Comparison of ENCODE assay signal across 18 mouse cellular contexts in the genomic region with DNA sequence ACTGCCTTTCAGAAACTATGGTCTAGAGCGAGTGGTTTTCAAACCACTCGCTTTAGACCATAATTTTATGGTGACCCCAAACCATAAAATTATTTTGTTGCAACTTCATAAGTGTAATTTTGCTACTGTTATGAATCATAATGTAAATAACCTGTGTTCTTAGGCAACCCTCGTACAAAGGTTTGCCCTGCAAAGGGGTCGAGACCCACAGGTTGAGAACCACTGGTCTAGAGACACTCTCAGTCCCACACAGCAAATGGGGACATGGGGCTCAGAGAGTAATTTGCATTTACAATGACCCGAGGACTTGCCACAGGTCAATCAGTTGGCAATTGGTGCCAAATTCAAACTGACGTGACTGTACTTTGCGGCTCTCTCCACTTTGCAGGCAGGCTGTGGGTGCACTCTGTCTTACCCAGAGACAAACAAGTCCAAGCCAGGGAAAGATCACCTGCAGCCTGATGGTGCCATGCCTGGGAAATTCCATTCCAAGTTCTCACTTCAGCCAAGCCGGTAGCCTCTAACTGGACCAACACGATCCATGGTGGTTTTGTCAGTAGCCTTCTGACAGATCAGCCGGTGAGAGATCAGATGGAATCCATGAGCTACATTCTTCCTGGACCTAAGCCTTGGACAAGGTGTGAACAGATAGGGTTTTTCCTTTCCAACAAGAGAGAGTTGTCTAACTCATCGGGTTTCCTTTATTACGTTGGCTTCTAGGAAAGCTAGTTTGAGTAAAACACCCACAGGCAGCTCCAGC. TPM values are rescaled to one million over a fixed set of nuclear protein-coding genes. Genes with fewer than 3 reads are reported as not detected.
A peak's percentile ranks its signal among the peaks of the same experiment; 100 is the strongest.
DNase-seq lines count a peak whose midpoint lies in the region; ATAC-seq lines count a peak whose summit lies in the region.
"Had no signal": no experiment of that assay in that cellular context is flagged by ENCODE, and none has a peak within 500 bp of the region (broad histone marks: within the 10 kb centered on the region; RNA-seq: fewer than 3 reads in every experiment).

No protein-coding gene starts in this region.

- peak overlapping the region; percentile 67 for H3K4me3 ChIP-seq in erythroblast, embryonic 14.5 days (replicated peaks)
- no peak overlapping the region for H3K4me3 ChIP-seq in hindbrain, embryonic 10.5 days
- H3K4me3 ChIP-seq in hindbrain, embryonic 13.5 days = no peak overlapping the region
- H3K4me3 ChIP-seq in liver, embryonic 16.5 days (ENCODE audit: low read depth, low read length) = peak overlapping the region; percentile 49
- H3K4me3 ChIP-seq: megakaryocyte, embryonic 14.5 days; midbrain, embryonic 15.5 days; neural tube, embryonic 15.5 days had no signal

- H3K36me3 ChIP-seq in erythroblast, embryonic 14.5 days (ENCODE audit: control insufficient read depth) = peaks cover 49% of the 10 kb centered on the region
- no peaks in the 10 kb centered on the region for H3K36me3 ChIP-seq in hindbrain, embryonic 10.5 days
- H3K36me3 ChIP-seq in hindbrain, embryonic 13.5 days = no peaks in the 10 kb centered on the region
- no peaks in the 10 kb centered on the region for H3K36me3 ChIP-seq in liver, embryonic 16.5 days (ENCODE audit: control insufficient read depth, insufficient read depth)
- H3K36me3 ChIP-seq: midbrain, embryonic 15.5 days; neural tube, embryonic 15.5 days had no signal

- H3K4me2 ChIP-seq in hindbrain, embryonic 13.5 days = no peak overlapping the region
- H3K4me2 ChIP-seq in liver, embryonic 16.5 days (ENCODE audit: low read depth, low read length) = peak overlapping the region; percentile 62
- H3K4me2 ChIP-seq: midbrain, embryonic 15.5 days; neural tube, embryonic 15.5 days had no signal

- H3K9me3 ChIP-seq in erythroblast, embryonic 14.5 days (ENCODE audit: control insufficient read depth, low read length) = no peaks in the 10 kb centered on the region
- no peaks in the 10 kb centered on the region for H3K9me3 ChIP-seq in hindbrain, embryonic 10.5 days
- no peaks in the 10 kb centered on the region for H3K9me3 ChIP-seq in hindbrain, embryonic 13.5 days
- H3K9me3 ChIP-seq in liver, embryonic 16.5 days (replicated peaks; ENCODE audit: control insufficient read depth, low read length) = no peaks in the 10 kb centered on the region
- H3K9me3 ChIP-seq: midbrain, embryonic 15.5 days; neural tube, embryonic 15.5 days had no signal

- peaks cover 10% of the 10 kb centered on the region for H3K27me3 ChIP-seq in erythroblast, embryonic 14.5 days (ENCODE audit: control insufficient read depth)
- peaks cover 41% of the 10 kb centered on the region for H3K27me3 ChIP-seq in hindbrain, embryonic 10.5 days (ENCODE audit: insufficient read depth, poor library complexity, severe bottlenecking)
- 0 out of 2 replicates have a peak, but pooled peaks cover 24% of the 10 kb centered on the region for H3K27me3 ChIP-seq in hindbrain, embryonic 13.5 days
- no peaks in the 10 kb centered on the region for H3K27me3 ChIP-seq in liver, embryonic 16.5 days (ENCODE audit: control insufficient read depth, insufficient read depth, low read depth, low read length)
- H3K27me3 ChIP-seq: midbrain, embryonic 15.5 days; neural tube, embryonic 15.5 days had no signal

- WGBS in hindbrain, embryonic 10.5 days = 84% methylated on average over 12 of the region's 12 CpGs
- 86% methylated on average over 12 of the region's 12 CpGs for WGBS in hindbrain, embryonic 13.5 days
- WGBS in liver, embryonic 16.5 days (ENCODE audit: insufficient replicate concordance) = 72% methylated on average over 12 of the region's 12 CpGs

- H3K27ac ChIP-seq in hindbrain, embryonic 10.5 days = peak overlapping the region; percentile 29; the same call in 1 of the 2 replicates
- H3K27ac ChIP-seq in hindbrain, embryonic 13.5 days = no peak overlapping the region
- H3K27ac ChIP-seq in liver, embryonic 16.5 days (ENCODE audit: low read length) = peak overlapping the region; percentile 97
- H3K27ac ChIP-seq: midbrain, embryonic 15.5 days; neural tube, embryonic 15.5 days; stomach, postnatal 0 days had no signal

- no peak for ATAC-seq in erythroblast, adult 5-6 weeks (replicated peaks; ENCODE audit: low FRiP score, poor library complexity, severe bottlenecking)
- no peak for ATAC-seq in hindbrain, embryonic 13.5 days (ENCODE audit: low FRiP score)
- no peak for ATAC-seq in liver, embryonic 16.5 days (ENCODE audit: low read depth)
- ATAC-seq in granulocyte monocyte progenitor cell, adult 5-6 weeks (replicated peaks; ENCODE audit: poor library complexity, severe bottlenecking) = no peak
- ATAC-seq: forebrain, embryonic 16.5 days; midbrain, embryonic 15.5 days had no signal

- H3K9ac ChIP-seq in hindbrain, embryonic 13.5 days = no peak overlapping the region
- H3K9ac ChIP-seq in liver, embryonic 16.5 days (ENCODE audit: low read depth, low read length) = peak overlapping the region; percentile 76
- H3K9ac ChIP-seq: midbrain, embryonic 15.5 days; neural tube, embryonic 15.5 days had no signal

- peaks cover 97% of the 10 kb centered on the region for H3K4me1 ChIP-seq in erythroblast, embryonic 14.5 days (ENCODE audit: control insufficient read depth)
- peaks cover 31% of the 10 kb centered on the region for H3K4me1 ChIP-seq in hindbrain, embryonic 10.5 days (replicated peaks)
- peaks cover 18% of the 10 kb centered on the region for H3K4me1 ChIP-seq in hindbrain, embryonic 13.5 days (replicated peaks)
- H3K4me1 ChIP-seq in liver, embryonic 16.5 days (ENCODE audit: control insufficient read depth, low read depth, low read length) = peaks cover 80% of the 10 kb centered on the region

- no peak for DNase-seq in hindbrain, embryonic 10.5 days (ENCODE audit: low spot score)
- peak; percentile 19 to 41 for DNase-seq in spleen, postnatal 10 days (ENCODE audit: low spot score in 2 of 2)
- DNase-seq in spleen, postnatal 36 days (ENCODE audit: low spot score in 2 of 2) = no peak
- DNase-seq: adrenal gland, postnatal 36 days; cerebellum, adult 18-20 months; cerebellum, postnatal 36 days; gastrocnemius, postnatal 36 days; lung, adult 18-20 months had no signal

RNA-seq across cellular contexts. Expression of gene Slc4a1, which starts 6.1 kb away (rescaled TPM):
- 575 and 672 TPM in 2 replicates for polyA plus RNA-seq in erythroblast, embryonic 14.5 days (2012)
- 4,977 and 5,433 TPM in 2 replicates for total RNA-seq in erythroblast, adult 5-6 weeks (2015; ENCODE audit: low replicate concordance)
- 6,454 and 7,565 TPM in 2 replicates for total RNA-seq in erythroblast, adult 5-6 weeks (2017; ENCODE audit: low replicate concordance)
- 35.8 and 38.0 TPM in 2 replicates for polyA plus RNA-seq in hindbrain, embryonic 10.5 days (2016; fragmentation: Nextera tagmentation; extraction: Ambion mirVana)
- 4.4 and 5.0 TPM in 2 replicates for polyA plus RNA-seq in hindbrain, embryonic 13.5 days (2015; fragmentation: Nextera tagmentation; extraction: Ambion mirVana)
- 1,073 and 1,144 TPM in 2 replicates for polyA plus RNA-seq in liver, embryonic 16.5 days (2015; fragmentation: Nextera tagmentation; extraction: Ambion mirVana)
- total RNA-seq in granulocyte monocyte progenitor cell, adult 5-6 weeks (2014; fragmentation: Nextera tagmentation) = not detected in 2 replicates
- under 0.01 and 1.6 TPM in 2 replicates for total RNA-seq in granulocyte monocyte progenitor cell, adult 5-6 weeks (2017)

RNA-seq across cellular contexts. Expression of gene Rundc3a, which starts 21.1 kb away (rescaled TPM):
- polyA plus RNA-seq in erythroblast, embryonic 14.5 days (2012) = 1.8 and 2.1 TPM in 2 replicates
- total RNA-seq in erythroblast, adult 5-6 weeks (2015; ENCODE audit: low replicate concordance) = 3.1 TPM in 1 of 2 replicates, not detected in the other
- 2.7 and 7.5 TPM in 2 replicates for total RNA-seq in erythroblast, adult 5-6 weeks (2017; ENCODE audit: low replicate concordance)
- polyA plus RNA-seq in hindbrain, embryonic 10.5 days (2016; fragmentation: Nextera tagmentation; extraction: Ambion mirVana) = 23.5 and 57.0 TPM in 2 replicates
- polyA plus RNA-seq in hindbrain, embryonic 13.5 days (2015; fragmentation: Nextera tagmentation; extraction: Ambion mirVana) = 135 and 144 TPM in 2 replicates
- 2.1 and 2.2 TPM in 2 replicates for polyA plus RNA-seq in liver, embryonic 16.5 days (2015; fragmentation: Nextera tagmentation; extraction: Ambion mirVana)
- total RNA-seq in granulocyte monocyte progenitor cell, adult 5-6 weeks (2014; fragmentation: Nextera tagmentation) = not detected in 2 replicates
- not detected in 2 replicates for total RNA-seq in granulocyte monocyte progenitor cell, adult 5-6 weeks (2017)
- total RNA-seq: gastrocnemius, postnatal 36 days had no signal

RNA-seq across cellular contexts. Expression of gene Slc25a39, which starts 35.6 kb away (rescaled TPM):
- 579 and 725 TPM in 2 replicates for polyA plus RNA-seq in erythroblast, embryonic 14.5 days (2012)
- total RNA-seq in erythroblast, adult 5-6 weeks (2015; ENCODE audit: low replicate concordance) = 461 and 462 TPM in 2 replicates
- total RNA-seq in erythroblast, adult 5-6 weeks (2017; ENCODE audit: low replicate concordance) = 236 and 290 TPM in 2 replicates
- polyA plus RNA-seq in hindbrain, embryonic 10.5 days (2016; fragmentation: Nextera tagmentation; extraction: Ambion mirVana) = 236 TPM in 2 replicates
- 139 and 147 TPM in 2 replicates for polyA plus RNA-seq in hindbrain, embryonic 13.5 days (2015; fragmentation: Nextera tagmentation; extraction: Ambion mirVana)
- 454 and 500 TPM in 2 replicates for polyA plus RNA-seq in liver, embryonic 16.5 days (2015; fragmentation: Nextera tagmentation; extraction: Ambion mirVana)
- total RNA-seq in granulocyte monocyte progenitor cell, adult 5-6 weeks (2014; fragmentation: Nextera tagmentation) = 99.0 and 163 TPM in 2 replicates
- 51.4 and 53.9 TPM in 2 replicates for total RNA-seq in granulocyte monocyte progenitor cell, adult 5-6 weeks (2017)

RNA-seq across cellular contexts. Expression of gene Ubtf, which starts 52.6 kb away (rescaled TPM):
- 10.3 and 12.3 TPM in 2 replicates for polyA plus RNA-seq in erythroblast, embryonic 14.5 days (2012)
- total RNA-seq in erythroblast, adult 5-6 weeks (2015; ENCODE audit: low replicate concordance) = 19.0 and 22.8 TPM in 2 replicates
- total RNA-seq in erythroblast, adult 5-6 weeks (2017; ENCODE audit: low replicate concordance) = 119 and 258 TPM in 2 replicates
- polyA plus RNA-seq in hindbrain, embryonic 10.5 days (2016; fragmentation: Nextera tagmentation; extraction: Ambion mirVana) = 82.6 and 91.7 TPM in 2 replicates
- 77.1 and 82.7 TPM in 2 replicates for polyA plus RNA-seq in hindbrain, embryonic 13.5 days (2015; fragmentation: Nextera tagmentation; extraction: Ambion mirVana)
- 44.5 and 46.4 TPM in 2 replicates for polyA plus RNA-seq in liver, embryonic 16.5 days (2015; fragmentation: Nextera tagmentation; extraction: Ambion mirVana)
- 56.3 and 73.8 TPM in 2 replicates for total RNA-seq in granulocyte monocyte progenitor cell, adult 5-6 weeks (2014; fragmentation: Nextera tagmentation)
- 148 and 164 TPM in 2 replicates for total RNA-seq in granulocyte monocyte progenitor cell, adult 5-6 weeks (2017)

RNA-seq across cellular contexts. Expression of gene Grn, which starts 58.0 kb away (rescaled TPM):
- polyA plus RNA-seq in erythroblast, embryonic 14.5 days (2012) = 1.8 and 2.6 TPM in 2 replicates
- total RNA-seq in erythroblast, adult 5-6 weeks (2015; ENCODE audit: low replicate concordance) = 85.7 and 90.1 TPM in 2 replicates
- total RNA-seq in erythroblast, adult 5-6 weeks (2017; ENCODE audit: low replicate concordance) = 26.3 and 56.1 TPM in 2 replicates
- polyA plus RNA-seq in hindbrain, embryonic 10.5 days (2016; fragmentation: Nextera tagmentation; extraction: Ambion mirVana) = 76.8 and 88.9 TPM in 2 replicates
- 76.5 and 77.3 TPM in 2 replicates for polyA plus RNA-seq in hindbrain, embryonic 13.5 days (2015; fragmentation: Nextera tagmentation; extraction: Ambion mirVana)
- 103 and 118 TPM in 2 replicates for polyA plus RNA-seq in liver, embryonic 16.5 days (2015; fragmentation: Nextera tagmentation; extraction: Ambion mirVana)
- 110 and 152 TPM in 2 replicates for total RNA-seq in granulocyte monocyte progenitor cell, adult 5-6 weeks (2014; fragmentation: Nextera tagmentation)
- 38.6 and 48.3 TPM in 2 replicates for total RNA-seq in granulocyte monocyte progenitor cell, adult 5-6 weeks (2017)

Comparison
In these comparisons a context has a peak if more than half of its experiments do, and no peak if none do; other contexts are left out.
1. DNase-seq: peak in spleen, postnatal 10 days (2 of 2); none in hindbrain, embryonic 10.5 days (single experiment) and spleen, postnatal 36 days (0 of 2).
2. H3K4me3 ChIP-seq: peak in erythroblast, embryonic 14.5 days (single experiment) and liver, embryonic 16.5 days (single experiment); none in hindbrain, embryonic 10.5 days (single experiment) and hindbrain, embryonic 13.5 days (single experiment).
3. RNA of gene Slc4a1, which starts 6.1 kb away (polyA plus RNA-seq): 1,073 to 1,144 TPM in liver, embryonic 16.5 days and 575 to 672 TPM in erythroblast, embryonic 14.5 days; 35.8 to 38.0 TPM in hindbrain, embryonic 10.5 days and 4.4 to 5.0 TPM in hindbrain, embryonic 13.5 days; every median in the first group is over 10 times any median in the second.